Mouse (Mus musculus): Measurements from ENCODE around the gene Impdh1. TPM values are rescaled to one million over a fixed set of nuclear protein-coding genes. Genes with fewer than 3 reads are reported as not detected.

Gene Impdh1
- total and polyA plus RNA-seq, 2 experiments from 2014 or later = 37.8 to 64.4 TPM

DNA sequence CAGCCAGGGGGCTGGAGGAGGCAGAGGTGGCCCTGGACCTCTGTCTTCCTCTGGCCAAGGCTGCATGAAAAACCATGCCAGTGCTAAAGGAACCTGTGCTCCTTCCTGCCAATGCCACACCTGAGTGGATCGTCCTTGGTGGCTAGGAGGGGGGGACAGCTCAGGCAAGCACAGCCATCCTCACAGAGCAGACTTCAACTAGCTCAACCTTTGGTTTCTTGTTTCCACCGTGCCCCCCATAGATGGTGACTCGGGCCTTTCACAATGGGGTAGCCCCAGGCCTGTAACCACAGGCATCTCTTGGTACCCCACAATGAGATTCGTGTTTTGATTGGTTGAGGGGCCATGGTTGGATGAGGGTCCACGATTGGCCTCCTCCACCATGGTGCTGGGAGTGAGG lies 14.8 kb downstream of the Impdh1 start:
- H3K9me3 ChIP-seq (ENCODE audit: low read length) = no peaks in the 10 kb centered on the region
- no peak overlapping the region for H3K9ac ChIP-seq (replicated peaks; ENCODE audit: low read length)
- H3K27ac ChIP-seq = no peak overlapping the region
- no peak for ATAC-seq
- H3K4me3 ChIP-seq (ENCODE audit: low read length) = no peak overlapping the region
- H3K36me3 ChIP-seq (ENCODE audit: insufficient read depth, low read length) = peaks cover 31% of the 10 kb centered on the region
- no peak for DNase-seq (ENCODE audit: low spot score)
- WGBS = 92% methylated on average over 5 of the region's 5 CpGs
- no peaks in the 10 kb centered on the region for H3K27me3 ChIP-seq (ENCODE audit: insufficient read depth, low read length)
- 0 out of 2 replicates have a peak, but pooled peaks cover 5% of the 10 kb centered on the region for H3K4me1 ChIP-seq (ENCODE audit: insufficient read depth, low read length)
- no peak overlapping the region for H3K4me2 ChIP-seq (ENCODE audit: low read depth, low read length)
- no peak for TF ChIP-seq CTCF (IDR thresholded peaks at IDR 0.05; ENCODE audit: low read depth)

DNA sequence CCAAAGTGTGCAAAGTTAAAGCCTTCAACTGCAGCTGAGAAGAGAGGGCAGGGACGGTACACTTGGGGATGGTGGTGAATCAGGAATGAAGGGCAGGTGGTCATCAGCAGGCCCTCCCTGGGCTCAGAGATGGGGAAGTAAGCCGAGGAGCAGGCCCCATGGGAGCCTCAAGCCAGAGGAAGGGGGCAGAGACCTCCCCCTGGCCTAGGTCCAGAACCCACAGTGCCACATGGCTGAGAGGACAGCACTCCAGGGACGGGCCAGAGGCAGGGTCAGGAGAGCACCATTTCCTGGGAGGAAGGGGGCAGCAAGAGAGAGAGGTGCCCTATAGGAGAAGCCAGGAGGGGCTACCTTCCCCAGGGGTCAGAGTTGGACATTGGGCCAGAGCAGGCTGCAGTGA lies 15.7 kb downstream of the Impdh1 start:
- Histone ChIP-seq H3K4me3 (ENCODE audit: low read length) (no peak overlapping the region), H3K36me3 (ENCODE audit: insufficient read depth, low read length) (peaks cover 26% of the 10 kb centered on the region), H3K27ac (no peak overlapping the region), H3K9me3 (ENCODE audit: low read length) (no peaks in the 10 kb centered on the region), H3K9ac (replicated peaks; ENCODE audit: low read length) (no peak overlapping the region), H3K27me3 (ENCODE audit: insufficient read depth, low read length) (no peaks in the 10 kb centered on the region), H3K4me2 (ENCODE audit: low read depth, low read length) (no peak overlapping the region), H3K4me1 (ENCODE audit: insufficient read depth, low read length) (0 out of 2 replicates have a peak, but pooled peaks cover 5% of the 10 kb centered on the region)
- WGBS = 47% methylated on average over 3 of the region's 3 CpGs
- DNase-seq (ENCODE audit: low spot score) (no peak), ATAC-seq (no peak)
- no peak for TF ChIP-seq CTCF (IDR thresholded peaks at IDR 0.05; ENCODE audit: low read depth)

DNA sequence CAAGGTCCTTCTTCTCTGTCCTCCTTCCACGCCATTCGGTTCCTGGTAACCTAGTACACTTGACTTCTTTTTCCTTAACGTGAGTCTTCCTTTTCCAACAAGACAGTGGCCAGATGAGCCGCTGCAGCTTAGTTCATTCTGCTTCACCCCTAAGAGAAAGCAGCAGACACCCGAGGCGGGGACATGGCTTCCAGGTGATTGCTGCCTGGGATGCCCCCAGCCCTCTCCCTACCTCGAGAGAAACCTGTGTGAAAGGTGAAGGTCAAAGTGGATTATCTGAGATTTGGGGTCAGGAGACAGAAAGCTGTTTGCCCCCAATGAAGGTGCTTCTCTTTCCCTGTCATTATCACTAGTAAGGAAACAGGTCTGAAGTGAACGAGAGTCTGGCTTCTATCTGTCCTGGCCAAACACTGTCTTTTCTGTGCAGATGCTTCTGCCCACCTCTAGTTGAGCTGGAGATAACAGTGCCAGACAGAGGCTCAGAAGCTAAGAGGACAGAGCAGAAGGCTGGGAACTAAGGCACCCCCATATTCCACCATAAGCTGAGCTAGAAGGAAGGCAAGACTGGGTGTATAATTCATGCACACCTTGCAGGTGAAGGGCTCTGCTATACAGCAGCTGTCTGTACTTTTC lies 16.8 kb downstream of the Impdh1 start:
- Histone ChIP-seq H3K9me3 (ENCODE audit: low read length) (no peaks in the 10 kb centered on the region), H3K27me3 (ENCODE audit: insufficient read depth, low read length) (no peaks in the 10 kb centered on the region), H3K4me1 (ENCODE audit: insufficient read depth, low read length) (0 out of 2 replicates have a peak, but pooled peaks cover 5% of the 10 kb centered on the region), H3K9ac (replicated peaks; ENCODE audit: low read length) (peak overlapping the region; percentile 21), H3K4me2 (ENCODE audit: low read depth, low read length) (peak overlapping the region; percentile 54), H3K36me3 (ENCODE audit: insufficient read depth, low read length) (peaks cover 21% of the 10 kb centered on the region), H3K4me3 (ENCODE audit: low read length) (no peak overlapping the region), H3K27ac (peak overlapping the region; percentile 36; the same call in 1 of the 2 replicates)
- WGBS = 38% methylated on average over 8 of the region's 8 CpGs
- DNase-seq (ENCODE audit: low spot score) (no peak), ATAC-seq (no peak)
- TF ChIP-seq CTCF (IDR thresholded peaks at IDR 0.05; ENCODE audit: low read depth) = no peak

DNA sequence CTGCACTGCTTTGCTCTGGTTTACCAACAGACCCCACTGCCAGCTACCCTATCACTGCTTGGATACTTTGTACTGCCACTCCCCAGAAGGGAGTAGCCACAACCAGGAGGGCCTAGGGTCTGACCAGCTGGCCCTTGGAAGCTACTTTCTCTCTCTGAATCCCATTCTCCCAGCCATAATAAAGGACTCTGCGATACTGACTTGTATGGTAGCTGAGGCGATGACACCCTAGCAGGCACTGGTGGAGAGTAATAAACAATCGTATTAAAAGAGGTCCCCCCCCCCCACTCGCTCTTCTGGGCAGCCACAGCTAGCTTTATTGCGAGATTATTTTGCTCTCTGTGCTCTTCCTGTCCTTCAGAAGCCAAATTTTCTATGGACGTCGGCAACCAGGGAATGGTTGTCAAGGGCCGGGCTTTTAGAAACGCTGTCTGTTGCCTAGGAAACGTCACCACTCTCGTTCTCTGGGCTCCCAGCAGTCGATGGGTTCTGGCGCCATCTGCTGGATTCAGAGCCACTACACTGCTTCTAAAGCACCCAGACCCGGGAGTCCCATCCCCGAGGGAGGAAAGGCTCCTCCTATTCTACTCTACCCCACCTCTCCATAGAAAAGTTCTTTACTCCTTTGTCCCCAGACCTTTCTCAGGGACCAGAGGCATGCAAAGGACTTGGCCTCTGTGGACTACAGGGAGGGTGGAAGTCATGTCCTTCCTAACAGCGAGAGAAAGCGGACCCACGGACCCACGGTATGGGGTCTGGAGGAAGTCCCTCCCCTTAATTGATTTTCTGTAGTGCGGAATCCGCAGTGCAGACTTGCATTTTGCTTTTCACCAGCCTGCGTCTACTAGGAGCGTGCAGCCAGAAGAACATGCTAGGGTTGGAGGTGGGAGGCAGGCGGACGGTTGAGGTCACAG lies 17.6 kb downstream of the Impdh1 start:
- Histone ChIP-seq H3K9ac (replicated peaks; ENCODE audit: low read length) (peak overlapping the region; percentile 21), H3K4me1 (ENCODE audit: insufficient read depth, low read length) (0 out of 2 replicates have a peak, but pooled peaks cover 5% of the 10 kb centered on the region), H3K9me3 (ENCODE audit: low read length) (no peaks in the 10 kb centered on the region), H3K4me3 (ENCODE audit: low read length) (peak overlapping the region; percentile 21), H3K36me3 (ENCODE audit: insufficient read depth, low read length) (peaks cover 15% of the 10 kb centered on the region), H3K27ac (peak overlapping the region; percentile 51), H3K4me2 (ENCODE audit: low read depth, low read length) (peak overlapping the region; percentile 54), H3K27me3 (ENCODE audit: insufficient read depth, low read length) (no peaks in the 10 kb centered on the region)
- TF ChIP-seq CTCF (IDR thresholded peaks at IDR 0.05; ENCODE audit: low read depth) = peak; percentile 91
- ATAC-seq (peak; percentile 90), DNase-seq (ENCODE audit: low spot score) (peak; percentile 98)
- WGBS = 6% methylated on average over 25 of the region's 25 CpGs

DNA sequence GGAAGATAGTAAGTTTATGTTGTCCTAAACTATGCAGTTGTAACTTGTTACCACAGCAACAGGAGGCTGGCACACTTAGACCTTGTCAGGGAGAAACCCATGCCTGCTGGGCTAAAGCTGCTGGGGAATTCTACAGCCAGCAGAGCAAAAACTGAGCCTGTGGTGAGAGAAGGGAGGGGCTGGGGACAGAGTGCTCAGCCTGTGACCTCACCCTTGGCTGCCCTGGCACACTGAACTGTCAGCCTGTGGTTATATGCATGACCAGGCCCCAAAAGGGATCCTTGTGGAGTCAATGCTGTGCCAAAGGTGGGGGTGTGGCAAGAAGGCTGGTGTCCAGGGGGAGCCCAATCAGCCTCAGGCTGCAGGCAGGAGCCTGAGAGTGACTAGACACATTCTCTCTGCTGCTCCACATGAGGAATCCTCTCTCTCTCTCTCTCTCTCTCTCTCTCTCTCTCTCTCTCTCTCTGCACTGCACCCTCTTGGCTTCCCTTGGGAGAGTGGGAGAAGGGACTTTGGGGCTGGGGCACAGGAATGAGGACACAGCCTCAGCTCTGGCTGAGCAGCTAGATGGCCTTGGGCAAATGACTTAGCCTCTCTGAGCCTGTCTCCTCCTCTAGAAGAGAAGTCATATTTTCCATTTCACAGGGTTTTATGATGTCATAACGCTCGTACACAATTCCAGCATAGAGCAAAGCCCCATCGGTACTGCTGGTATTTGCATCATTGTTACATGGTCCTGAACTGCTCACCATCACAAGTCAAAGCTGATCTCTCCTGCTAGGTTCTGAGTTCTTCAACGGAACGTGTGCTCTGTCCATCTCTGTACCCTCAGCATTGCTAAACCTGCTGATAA lies 20.1 kb downstream of the Impdh1 start:
- H3K4me3 ChIP-seq (ENCODE audit: low read length) = no peak overlapping the region
- peak; percentile 63 for ATAC-seq

DNA sequence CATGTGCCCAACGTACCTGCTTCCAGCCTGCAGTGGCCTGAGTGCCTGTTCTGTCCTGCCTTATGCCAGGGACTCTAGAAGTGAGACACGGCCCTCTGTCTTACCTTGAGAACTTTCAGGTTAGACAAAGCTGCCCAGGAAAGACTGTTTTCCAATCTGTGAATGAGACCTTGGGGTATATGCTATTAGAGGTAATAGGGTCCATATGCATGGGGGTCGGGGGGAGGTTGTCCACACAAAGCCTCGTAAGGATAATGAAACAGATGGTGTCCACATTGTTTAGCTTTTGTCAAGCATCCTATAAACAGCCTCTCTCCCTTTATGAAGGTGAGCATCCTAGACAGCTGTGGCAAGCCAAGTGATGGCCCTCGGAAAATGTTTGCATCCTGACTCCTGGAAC lies 21.0 kb downstream of the Impdh1 start:
- no peaks in the 10 kb centered on the region for H3K9me3 ChIP-seq (ENCODE audit: low read length)
- WGBS = 83% methylated on average over 5 of the region's 5 CpGs
- H3K27ac ChIP-seq = no peak overlapping the region
- H3K4me2 ChIP-seq (ENCODE audit: low read depth, low read length) = no peak overlapping the region
- no peak overlapping the region for H3K9ac ChIP-seq (replicated peaks; ENCODE audit: low read length)
- DNase-seq (ENCODE audit: low spot score) (no peak), ATAC-seq (no peak)
- H3K27me3 ChIP-seq (ENCODE audit: insufficient read depth, low read length) = no peaks in the 10 kb centered on the region
- H3K4me1 ChIP-seq (ENCODE audit: insufficient read depth, low read length) = 0 out of 2 replicates have a peak, but pooled peaks cover 5% of the 10 kb centered on the region
- TF ChIP-seq CTCF (IDR thresholded peaks at IDR 0.05; ENCODE audit: low read depth) = no peak
- H3K4me3 ChIP-seq (ENCODE audit: low read length) = no peak overlapping the region
- H3K36me3 ChIP-seq (ENCODE audit: insufficient read depth, low read length) = no peaks in the 10 kb centered on the region

More for the DNA sequence above, 20.1 kb downstream of the Impdh1 start:
- DNase-seq (ENCODE audit: low spot score) = peak; percentile 54
- 0 out of 2 replicates have a peak, but pooled peaks cover 5% of the 10 kb centered on the region for H3K4me1 ChIP-seq (ENCODE audit: insufficient read depth, low read length)
- WGBS = 70% methylated on average over 5 of the region's 5 CpGs
- TF ChIP-seq CTCF (IDR thresholded peaks at IDR 0.05; ENCODE audit: low read depth) = no peak
- H3K27me3 ChIP-seq (ENCODE audit: insufficient read depth, low read length) = no peaks in the 10 kb centered on the region
- H3K9me3 ChIP-seq (ENCODE audit: low read length) = no peaks in the 10 kb centered on the region
- no peak overlapping the region for H3K9ac ChIP-seq (replicated peaks; ENCODE audit: low read length)
- no peaks in the 10 kb centered on the region for H3K36me3 ChIP-seq (ENCODE audit: insufficient read depth, low read length)
- H3K4me2 ChIP-seq (ENCODE audit: low read depth, low read length) = no peak overlapping the region
- H3K27ac ChIP-seq = no peak overlapping the region

Measured in hindbrain, postnatal 0 days (tissue).